Mouse (Mus musculus): ENCODE measurements at regions not wholly inside any gene's neighbourhood (a gene's known extent, or its start where the extent isn't known, plus 50 kb on each side); places are given as distances from the start of the nearest gene placed in this dataset.
A peak's percentile ranks its signal among the peaks of the same experiment; 100 is the strongest.

DNA sequence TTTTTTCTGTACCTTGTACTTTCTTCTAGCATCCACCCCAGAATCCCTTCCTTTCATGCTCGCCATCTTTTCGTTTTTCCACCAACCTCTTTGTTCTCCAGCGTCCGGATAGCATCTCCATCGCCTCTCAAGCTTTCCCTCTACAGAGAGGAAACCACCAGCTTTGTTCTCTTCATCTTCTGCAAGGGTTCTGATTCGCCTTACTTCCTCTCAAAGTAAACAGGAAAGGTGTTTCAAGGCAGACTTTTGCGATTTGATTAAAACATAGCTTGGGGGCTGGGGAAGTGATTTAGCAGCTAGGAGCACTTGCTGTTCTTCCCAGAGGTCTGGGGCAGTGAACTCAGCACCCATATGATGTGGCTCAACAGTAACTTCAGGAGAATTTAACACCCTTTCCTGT is 71.4 kb downstream of the Emp1 start:
- peak; percentile 9 for DNase-seq (ENCODE audit: low spot score)

DNA sequence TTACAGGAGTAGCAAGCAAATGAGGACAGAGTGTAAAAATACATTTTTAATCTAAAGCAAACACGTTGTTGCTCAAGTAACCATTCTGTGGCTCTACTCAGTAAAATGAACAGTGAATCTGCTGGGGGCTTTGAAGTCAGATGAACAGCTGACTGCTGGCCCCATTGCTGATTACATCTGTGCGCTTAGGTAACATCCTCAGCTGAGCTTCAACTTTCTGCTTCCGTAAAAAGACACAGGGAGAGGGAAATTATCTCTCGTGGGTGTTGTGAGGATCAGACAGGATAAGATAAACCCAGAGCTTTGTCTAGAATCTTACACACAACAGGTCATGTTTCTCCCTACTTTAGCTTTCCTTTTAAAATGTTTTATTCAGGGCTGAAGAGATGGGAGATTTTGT is 74.0 kb downstream of the Emp1 start:
- DNase-seq (ENCODE audit: low spot score) = no peak

DNA sequence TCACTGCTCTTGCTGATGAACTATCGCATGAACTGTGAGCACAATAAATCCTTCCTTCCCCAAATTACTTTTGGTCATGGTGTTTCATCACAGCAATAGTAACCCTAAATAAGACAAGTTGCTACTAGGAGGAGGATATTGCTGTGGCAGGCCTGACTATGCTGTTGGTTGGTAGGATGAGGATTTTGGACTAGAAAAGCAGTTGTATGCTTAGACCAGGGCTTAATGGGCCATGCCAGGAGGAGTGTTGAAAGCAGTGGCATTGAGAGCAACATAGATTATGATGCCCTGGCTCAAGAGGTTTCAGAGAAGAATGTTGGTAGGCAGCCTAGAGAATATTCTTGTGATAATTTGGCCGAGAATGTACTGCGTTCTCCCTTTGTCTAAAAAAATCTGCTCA is 75.9 kb downstream of the Emp1 start:
- DNase-seq (ENCODE audit: low spot score) = no peak

DNA sequence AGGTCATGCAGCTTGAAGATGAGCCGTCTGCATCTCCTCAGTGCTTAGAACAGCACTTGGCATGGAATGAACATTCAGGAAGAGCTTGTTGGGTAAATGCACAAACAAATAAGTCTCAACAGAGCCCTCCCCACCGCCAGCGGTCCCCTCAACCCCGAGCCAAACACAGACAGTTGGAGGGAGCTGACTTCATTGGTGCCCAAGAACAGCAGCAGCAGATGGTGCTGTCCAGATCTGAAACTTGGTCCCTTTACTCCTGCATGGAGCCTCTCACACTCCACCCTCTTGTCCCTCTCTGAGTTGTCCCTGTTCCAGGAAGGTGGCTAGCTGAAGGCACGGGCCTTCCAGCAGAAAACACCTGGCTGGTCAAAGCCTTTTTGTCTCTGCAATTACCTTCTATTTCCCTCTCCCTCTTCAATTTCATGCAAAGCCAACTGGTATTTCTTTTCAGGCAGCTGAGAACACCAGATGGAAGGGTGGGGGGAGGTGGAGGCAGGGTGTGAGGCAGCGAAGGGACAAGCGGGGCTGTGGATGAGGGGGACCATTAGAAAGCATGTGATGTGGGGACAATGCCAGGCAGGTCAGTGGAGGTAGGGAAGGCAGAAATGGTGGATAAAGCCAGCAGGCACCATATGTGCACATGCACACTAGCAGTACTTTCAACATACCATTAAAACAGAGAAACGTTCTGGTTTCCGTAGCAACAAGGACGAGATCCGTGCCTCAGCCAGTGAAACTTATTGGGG is 79.0 kb downstream of the Emp1 start:
- DNase-seq (ENCODE audit: low spot score) = no peak

DNA sequence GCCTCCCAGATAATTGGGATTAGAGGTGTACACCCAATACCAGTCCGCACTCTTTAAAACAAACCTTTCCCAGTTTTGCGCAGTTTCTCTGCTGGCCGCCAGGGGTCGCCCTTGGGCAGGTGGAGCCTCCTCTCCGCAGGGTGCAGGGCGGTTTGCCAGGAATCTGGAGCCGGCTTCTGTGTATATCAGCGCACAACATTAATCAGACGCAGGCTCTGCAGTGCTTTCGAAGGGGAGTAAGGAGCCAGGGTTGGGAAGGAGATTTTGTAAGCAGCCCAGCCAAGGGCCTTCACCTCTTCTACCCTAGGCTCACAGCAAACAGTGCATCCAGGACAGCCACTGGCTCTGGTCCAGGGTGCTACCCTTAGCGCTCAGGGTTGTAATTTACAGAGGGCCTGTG is 82.3 kb downstream of the Emp1 start:
- DNase-seq (ENCODE audit: low spot score) = peak; percentile 84

DNA sequence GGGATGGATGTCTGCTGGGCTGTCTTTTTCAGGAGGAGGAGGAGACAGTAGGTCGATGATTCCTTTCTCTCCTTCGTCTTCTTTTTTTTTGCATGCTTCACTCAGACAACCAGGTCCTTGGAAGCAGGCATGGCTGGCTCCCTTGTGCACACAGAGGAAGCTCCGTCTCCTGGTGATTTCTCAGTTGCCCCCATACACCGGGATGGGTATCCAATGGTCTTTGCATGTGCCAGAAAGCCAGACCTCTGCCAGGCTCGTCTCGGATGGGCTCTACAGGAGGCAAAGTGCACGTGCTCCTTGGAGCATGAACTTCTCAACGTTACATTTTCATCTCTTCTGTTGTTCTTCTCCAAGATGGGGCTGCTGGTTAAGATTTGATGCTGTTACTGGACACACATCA is 82.7 kb downstream of the Emp1 start:
- no peak for DNase-seq (ENCODE audit: low spot score)

DNA sequence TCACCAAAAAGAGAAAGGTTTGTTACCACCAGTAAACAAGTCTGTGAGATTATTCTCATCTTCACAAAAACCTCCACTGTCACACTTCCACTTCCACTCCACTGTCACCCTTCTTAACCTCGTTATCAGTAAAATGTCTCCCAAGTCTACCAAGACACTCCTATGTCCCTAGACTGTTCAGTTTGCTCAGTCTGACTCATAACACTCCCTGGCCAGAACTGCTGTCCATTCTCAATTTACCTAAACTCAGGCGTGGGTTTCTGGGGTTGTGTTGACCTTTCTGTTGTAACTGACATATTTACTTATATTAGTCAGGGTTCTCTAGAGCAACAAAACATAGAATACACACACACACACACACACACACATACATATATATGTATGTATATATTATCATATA is 85.5 kb downstream of the Emp1 start:
- DNase-seq (ENCODE audit: low spot score) = no peak

DNA sequence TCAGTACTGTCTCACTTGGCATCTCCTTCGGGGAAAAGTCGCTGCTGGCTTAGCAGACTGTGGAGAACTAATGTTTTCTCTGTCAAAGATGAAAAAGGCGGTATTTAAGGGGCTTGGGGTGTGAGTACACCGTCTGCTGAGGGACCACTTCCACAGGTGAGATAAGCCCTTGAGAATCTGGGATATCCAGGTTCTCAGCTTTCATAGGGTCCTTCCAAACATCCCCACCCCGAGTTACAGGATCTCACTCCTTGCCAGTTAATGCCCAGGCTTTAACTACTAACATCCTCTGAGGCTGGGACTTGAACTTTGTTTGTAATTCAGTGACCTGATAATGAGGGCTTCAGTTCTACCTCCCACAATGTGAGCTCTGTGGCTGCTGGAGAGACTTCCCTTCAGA is 86.9 kb downstream of the Emp1 start:
- DNase-seq (ENCODE audit: low spot score) = no peak

DNA sequence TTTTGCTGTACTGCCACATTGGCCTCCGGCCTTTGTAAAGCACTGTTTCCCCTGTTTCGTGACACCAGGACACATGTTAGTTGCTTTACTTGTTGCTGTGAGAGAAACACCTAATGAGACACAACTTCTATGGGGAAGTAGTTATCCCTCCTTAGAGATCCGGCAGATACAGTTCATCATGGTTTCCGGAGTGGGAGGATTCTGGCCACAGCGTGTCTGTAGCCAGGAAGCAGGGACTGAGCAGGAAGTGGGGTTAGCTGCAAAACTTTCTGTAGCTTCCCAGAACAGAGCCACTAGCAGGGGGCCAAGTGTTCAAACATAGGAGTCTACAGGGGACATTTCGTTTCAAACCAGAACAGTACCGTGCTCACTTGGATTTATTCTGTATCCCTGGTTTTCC is 88.2 kb downstream of the Emp1 start:
- DNase-seq (ENCODE audit: low spot score) = peak; percentile 3

DNA sequence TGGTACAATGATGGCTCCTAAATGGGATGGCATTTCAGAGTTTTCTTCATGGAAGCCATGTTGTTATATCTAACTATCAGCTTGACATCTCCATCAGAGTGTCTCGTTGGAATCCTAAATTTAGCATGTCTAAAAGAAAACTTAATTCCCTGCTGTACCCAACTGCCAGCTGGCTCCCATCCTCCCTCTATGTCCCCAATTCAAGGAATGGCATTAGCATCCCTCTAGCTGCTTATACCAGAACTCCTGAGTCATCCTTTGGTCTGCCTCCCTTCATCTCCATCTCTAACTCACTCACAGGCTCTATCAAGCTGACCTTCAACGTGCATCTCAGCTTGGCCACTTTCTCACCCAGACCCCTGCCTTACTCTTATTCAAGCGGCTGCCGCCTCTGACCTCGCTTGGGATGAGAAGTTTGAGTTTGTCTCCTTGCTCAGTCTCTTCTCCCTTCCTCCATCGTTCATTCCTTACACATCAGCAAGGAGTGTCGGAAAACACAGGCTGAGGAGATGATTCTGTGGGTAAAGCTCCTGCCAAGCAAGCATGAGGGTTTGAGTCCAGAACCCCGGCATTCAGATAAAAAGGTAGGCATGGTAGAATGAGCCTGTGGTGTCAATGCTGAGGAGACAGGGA is 88.9 kb downstream of the Emp1 start:
- no peak for DNase-seq (ENCODE audit: low spot score)

DNA sequence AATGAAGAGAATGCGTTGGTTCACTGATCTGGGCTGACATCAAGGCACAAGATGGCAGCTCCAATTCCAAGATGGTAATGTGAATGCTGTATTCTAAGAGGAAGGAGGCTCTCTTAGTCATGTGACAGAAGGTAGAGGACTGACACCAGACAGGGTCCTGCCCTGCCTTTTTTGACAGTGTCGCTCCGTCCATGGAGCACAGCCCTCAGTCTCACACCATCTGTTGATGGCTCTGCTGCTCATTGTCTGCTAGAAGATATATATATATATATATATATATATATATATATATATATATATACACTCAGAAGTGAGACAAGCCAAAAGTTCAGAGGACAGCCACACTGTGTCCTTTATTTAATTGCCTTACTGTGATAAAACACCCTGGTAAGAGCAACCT is 90.7 kb downstream of the Emp1 start:
- no peak for DNase-seq (ENCODE audit: low spot score)

DNA sequence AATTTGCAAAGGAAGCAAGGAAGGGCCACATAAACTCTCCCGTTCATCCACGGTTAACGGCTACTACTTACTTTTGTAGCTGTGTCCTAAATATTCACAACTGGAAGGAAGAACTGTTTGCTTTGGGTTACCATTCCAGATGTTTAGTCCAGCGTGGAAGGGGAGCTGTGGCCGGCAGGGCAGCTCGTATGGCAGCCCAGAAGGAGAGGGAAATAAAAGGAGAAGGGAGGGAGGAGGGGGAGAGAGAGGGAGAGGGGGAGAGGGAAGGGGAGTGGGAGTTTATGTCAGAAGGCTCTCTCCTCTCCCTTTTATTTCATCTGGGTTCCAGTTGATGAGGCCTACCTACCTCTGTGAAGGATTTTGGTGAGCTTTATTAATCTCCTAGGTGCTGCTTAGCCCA is 110.2 kb downstream of the Emp1 start:
- DNase-seq (ENCODE audit: low spot score) = no peak

DNA sequence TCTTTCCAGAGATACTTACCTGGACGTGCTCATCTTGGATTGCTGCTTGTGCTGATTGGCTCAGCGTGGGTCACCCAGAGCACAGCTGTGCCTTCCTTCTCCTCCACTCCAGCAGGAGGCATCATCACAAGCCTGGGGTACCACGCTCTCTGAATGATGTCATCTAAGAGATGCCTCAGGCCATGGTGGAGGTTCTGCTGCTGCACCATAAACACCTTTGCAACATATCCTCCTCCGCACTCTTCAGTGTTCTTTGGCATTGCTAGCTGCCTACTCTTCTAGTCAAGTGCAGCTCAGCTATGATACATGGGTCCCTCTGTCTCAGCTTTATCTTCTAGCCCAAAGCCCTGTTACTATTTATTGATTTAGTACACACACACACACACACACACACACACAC is 110.8 kb downstream of the Emp1 start:
- no peak for DNase-seq (ENCODE audit: low spot score)

DNA sequence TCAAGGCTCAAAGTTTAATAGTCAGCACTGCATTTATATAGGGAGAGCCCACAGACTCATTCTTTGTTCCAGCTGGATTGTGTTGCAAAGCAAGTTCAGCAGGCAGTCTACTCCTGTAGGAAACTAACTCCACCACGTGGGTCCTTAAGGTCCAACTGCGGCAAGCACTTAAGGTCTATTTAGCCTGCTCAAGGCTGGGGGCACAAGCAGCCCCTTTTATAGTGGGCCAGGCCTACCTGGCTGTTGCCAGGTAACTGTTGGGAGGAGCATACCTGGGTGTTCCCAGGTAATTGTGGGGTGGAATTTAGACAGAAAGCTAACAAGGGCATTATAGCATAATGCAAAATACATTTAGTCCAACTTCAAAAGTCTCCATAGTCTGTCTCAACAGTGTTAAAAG is 126.5 kb downstream of the Emp1 start:
- no peak for DNase-seq (ENCODE audit: low spot score)

DNA sequence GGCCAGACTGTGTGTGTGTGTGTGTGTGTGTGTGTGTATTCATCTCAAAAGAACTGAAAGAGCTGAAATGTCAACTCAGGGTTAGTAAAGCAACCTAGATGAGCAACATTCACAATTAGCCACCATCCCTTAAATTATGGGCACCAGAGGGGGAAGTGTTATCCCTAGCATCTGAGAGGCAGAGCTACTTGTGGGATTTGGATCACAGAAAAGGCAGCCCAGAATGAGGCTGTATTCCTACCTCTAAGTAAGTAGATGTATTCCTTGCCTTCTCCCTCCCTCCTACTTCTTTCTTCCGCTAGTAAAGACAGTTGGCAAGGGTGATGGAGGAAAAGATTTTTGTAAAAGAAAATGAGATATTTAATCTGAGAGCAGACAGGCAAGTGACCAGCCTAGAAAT is 131.6 kb downstream of the Emp1 start:
- DNase-seq (ENCODE audit: low spot score) = no peak

DNA sequence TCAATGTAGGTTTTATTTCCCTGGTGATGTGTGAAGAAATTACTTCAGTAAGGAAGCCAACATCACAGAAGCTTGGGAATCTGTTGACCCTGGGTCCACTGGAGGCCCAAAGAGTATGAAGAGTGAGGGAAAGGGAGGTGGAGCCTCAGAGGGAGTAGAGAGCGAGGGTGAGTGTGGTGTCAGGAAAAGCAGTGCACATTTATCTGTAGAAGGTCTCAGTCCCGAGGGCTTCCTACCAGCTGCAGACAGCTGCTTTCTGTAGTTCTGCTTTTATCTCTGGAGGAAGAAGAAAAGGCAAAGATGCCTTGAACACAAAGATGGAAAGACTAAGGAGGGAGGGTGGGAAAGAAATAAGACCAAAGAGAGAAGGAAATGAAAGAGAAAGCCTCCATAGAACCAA is 133.5 kb downstream of the Emp1 start:
- DNase-seq (ENCODE audit: low spot score) = peak; percentile 1

DNA sequence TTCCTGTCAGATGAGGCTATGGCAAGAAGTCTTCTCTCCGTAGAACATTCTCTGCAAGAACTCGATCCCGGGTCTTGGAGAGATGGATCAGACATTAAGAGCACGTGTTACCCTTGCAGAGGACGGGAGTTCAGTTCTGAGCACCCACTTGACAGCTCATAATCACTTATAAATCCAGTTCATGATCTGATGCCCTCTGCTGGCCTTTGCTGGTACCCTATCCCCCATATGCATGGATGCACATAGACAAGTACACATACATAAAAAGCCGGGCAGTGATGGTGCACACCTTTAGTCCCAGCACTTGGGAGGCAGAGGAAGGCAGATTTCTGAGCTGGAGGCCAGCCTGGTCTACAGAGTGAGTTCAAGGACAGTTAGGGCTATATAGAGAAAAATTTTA is 136.2 kb downstream of the Emp1 start:
- no peak for DNase-seq (ENCODE audit: low spot score)

DNA sequence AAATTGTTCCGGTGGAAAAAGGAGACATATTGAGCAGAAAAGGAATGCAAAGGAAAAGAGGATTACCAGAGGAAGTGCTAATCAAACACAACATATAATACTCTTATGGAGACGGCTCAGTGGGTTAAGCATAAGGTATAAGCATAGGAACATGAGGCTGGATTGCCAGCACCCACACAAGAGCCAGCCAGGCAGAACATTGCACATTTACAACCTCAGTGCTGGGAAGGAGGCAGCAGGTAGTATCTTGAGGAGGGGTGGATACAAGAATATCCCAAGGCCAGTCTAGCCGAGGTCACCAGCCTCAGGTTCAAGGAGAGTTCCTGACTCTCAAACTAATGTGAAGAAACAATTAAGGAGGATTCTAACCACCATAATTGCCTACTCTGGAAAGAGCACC is 138.0 kb downstream of the Emp1 start:
- no peak for DNase-seq (ENCODE audit: low spot score)

DNA sequence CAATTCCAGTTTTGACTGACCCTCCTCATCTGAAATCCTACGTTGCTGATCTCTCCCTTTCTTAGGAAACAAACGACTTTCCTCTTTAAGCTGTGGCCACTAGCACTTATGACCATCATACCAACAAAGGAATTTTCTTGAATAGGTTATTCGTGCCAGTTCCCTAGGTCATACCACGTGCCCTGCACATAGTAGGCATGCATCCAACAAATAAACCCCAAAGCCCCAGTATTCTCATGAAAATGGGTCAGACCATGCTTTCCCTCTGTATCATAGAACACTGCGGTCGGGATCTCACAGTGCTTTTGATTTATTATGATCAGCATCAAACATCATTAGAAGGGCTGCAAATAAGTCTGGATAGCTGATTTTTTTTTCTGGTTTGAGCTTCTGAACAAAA is 139.4 kb downstream of the Emp1 start:
- DNase-seq (ENCODE audit: low spot score) = no peak

DNA sequence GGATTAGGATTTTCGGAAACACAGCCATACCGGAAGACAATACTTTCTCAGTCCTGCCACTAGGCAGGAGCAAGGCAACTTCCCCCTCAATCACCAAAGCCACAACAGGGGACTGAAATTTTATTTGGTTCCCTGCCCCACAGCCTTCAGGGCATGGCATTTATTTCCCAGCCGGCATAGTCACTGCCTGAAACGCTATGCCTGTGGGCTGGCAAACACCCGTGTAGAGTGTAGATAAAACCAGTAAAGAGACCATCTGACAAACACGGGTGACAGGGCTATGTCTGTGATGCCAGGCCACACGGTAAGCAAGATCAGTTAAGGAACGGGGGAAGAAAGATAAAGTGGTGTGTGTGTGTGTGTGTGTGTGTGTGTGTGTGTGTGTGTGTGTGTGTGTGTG is 140.1 kb downstream of the Emp1 start:
- no peak for DNase-seq (ENCODE audit: low spot score)

DNA sequence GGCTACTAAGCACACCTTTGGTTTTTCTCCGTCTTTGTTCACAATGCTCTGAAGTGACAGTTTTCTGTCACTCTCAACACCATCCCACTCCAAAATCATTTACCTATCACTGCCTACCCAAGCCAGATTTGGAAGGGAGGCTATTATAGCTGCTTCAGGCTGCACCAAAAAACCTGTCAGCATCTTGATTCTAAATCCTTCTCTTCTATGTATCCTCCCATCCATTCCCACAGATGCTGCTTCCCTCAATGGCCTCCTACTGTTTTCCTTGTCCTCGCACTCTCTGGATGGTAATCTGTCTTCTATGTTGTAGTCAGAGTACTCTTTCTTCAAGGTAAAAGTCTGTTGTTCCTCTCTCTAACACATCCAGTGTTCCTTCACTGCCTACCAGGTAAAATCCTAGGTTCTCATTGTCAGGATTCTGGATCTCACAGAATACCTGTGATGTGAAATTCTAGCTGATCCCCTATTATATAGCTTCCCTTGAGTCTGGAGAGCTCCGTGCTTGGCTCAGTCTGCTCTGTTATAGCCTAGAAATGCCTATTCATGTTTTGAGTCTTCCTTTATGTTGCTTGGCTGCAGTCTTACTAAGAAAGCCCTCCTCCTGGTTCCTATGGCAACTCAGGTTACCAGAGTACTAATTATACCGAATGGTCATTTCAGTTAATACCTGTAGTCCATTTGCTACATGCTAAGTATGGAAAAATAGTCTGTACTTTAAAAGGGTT is 156.5 kb downstream of the Emp1 start:
- DNase-seq (ENCODE audit: low spot score) = no peak

DNA sequence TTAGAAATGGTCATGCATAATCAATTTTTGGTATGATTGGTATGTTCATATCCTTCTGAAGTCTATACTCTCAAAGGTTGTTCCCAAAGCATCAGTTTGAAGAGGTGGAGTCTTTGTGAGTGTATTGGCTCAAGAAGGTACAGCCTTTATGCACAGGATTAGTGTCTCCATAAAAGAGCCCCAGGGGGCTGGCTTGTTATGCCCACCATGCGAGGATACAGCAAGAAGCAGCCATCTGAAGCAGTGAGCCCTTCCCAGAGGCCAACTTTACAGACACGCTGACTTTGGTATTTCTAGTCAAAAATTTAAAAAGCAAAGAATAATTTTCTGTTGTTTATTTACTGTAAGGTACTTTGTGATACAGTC is 157.1 kb downstream of the Emp1 start:
- no peak for DNase-seq (ENCODE audit: low spot score)

DNA sequence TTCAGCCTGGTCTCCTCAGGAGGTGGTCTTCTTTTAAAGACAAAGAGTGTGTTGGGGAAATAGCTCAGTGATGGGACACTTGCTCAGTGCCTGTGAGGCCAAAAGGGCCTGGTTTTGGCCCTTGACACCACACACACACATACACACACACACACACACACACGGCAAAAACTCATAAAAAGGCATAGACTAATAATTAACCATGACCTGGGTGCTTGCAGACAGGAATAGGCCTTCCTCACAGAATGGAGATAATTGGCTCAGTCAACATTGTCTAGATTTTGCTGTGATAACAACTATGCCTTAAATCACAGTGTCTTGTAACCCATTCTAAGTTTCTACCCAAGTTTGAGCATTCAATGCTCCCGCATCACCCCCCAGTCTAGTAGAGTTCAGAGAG is 158.5 kb downstream of the Emp1 start:
- no peak for DNase-seq (ENCODE audit: low spot score)

DNA sequence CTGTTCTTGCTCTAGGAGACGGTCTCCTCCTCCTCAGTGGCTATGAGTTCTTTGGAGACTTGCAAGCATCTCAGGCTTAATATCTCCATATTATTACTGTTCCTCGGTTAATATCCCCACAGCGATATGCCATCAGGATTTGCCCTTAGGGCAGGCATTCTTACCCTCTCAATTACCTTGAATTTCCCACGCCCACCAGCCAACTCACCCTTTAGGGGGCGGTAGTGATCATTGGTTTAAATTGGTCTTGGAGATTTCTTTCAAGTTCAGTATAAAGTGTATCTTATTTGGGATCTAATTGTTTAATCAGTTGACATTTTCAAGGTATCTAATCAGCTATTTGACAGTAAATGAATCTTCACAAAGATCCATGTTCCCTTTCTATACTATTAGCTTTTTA is 162.5 kb downstream of the Emp1 start:
- DNase-seq (ENCODE audit: low spot score) = no peak

Data from lung, postnatal 25 days (tissue).